Mouse (Mus musculus) heart, postnatal 4 days (tissue): Measurements from ENCODE around the gene Tkfc. TPM values are rescaled to one million over a fixed set of nuclear protein-coding genes. Genes with fewer than 3 reads are reported as not detected.
"Not testable (repeated sequence)": the region's sequence is repeated elsewhere in the genome, so short reads cannot be mapped to it uniquely, and the experiment has no call there.

Experiments
- DNase-seq: peaks from one replicate; pipeline ENCODE4 v3.0.0; 2021
- total RNA-seq, 2 experiments: library from RNA; stranded (reverse); gene quantifications; 2 replicates each; pipeline ENCODE4 v1.2.3; 2021

Gene Tkfc
- total RNA-seq, 2 experiments from 2014 or later: 13.3 to 13.6 TPM

DNA sequence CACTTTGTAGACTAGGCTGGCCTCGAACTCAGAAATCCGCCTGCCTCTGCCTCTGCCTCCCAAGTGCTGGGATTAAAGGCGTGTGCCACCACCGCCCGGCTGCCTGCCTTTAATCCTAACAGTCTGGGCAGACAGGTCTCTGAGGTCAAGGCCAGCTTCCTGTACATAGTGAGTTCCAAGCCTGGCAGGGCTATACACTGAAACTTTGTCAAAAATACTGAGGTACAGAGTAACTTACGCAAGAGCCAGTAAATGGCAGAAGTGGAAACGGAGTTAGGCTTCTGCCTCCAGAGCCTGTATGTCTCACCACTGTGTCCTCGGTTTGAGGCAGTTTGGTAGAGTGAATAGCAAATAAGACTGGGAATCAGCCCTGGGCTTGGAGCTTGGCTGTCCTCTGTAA, 18.2 kb downstream of the Tkfc start:
- DNase-seq: no peak

- no peak for DNase-seq
Observed at GRCm38 (mm10) chr19:10585112-10585511, 20.3 kb downstream of the Tkfc start.

DNA sequence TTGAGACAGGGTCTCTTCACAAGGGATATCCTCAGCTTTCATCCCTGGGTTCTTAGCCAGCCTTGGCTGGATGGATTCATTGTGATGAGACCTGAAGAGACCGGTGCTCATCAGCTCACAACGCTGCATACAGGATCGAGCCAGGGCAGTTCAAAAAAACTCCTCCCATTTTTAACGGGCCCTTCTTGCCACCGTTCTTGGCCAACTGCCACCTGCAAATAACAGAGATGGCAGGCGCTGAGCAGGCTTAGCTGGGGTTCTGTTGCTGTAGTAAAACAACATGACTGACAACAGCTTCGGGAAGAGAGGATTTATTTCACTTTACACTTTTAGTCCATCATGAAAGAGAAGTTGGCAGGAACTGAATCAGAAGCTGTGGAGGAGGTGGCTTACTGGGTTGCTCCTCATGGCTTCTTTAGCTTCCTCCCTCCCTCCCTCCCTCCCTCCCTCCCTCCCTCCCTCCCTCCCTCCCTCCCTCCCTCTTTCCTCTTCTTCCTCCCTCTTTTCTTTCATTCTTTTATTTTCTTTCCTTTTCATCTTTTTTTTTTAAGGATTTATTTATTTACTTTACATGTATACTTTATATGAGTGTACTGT, 21.8 kb downstream of the Tkfc start:
- peak; percentile 45 for DNase-seq

DNA sequence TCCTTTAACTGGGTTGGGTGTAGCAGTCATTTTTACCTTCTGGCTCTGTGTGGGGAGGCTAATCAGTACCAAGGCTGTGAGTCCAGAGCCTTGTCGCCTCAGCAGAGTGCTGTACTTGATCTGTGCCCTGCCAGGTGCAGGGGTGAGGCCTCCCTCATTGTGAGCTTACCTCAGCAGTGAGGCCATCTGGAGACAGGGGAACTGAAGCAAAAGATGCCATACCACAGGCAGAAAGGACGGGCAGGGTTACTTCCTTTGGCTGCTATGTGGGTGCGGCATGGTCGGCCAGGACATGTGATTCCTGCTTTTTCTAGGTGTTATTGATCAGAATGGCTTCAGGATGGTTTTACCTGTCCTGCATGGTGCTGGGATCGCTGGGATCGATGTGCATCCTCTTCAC, 23.5 kb downstream of the Tkfc start:
- no peak for DNase-seq

DNA sequence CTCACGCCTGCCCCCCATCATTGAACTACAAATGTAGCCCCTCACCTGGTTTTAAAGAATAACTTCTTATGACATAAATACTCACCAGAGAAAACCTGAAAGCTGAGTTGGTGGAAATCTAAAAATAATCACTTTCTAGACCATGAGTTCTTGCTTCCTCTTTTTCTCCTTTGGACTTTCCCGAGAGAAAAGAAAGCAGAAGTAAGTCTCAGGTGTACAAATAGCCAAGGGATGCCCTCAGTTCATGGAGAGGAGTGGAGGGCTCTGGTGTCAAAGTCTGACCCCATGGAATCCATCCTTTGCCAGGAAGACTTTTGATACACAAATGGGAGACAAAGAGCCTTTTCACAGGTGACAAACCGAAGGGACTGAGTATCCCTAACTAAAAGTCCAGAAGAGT, 24.7 kb downstream of the Tkfc start:
- DNase-seq: no peak

- DNase-seq: no peak
Observed at GRCm38 (mm10) chr19:10580102-10580501, 25.4 kb downstream of the Tkfc start.

GRCm38 (mm10) chr19:10576690-10577561, 28.5 kb downstream of the Tkfc start, which contains the start of the genes Cyb561a3 and Tmem138:
TSS of gene Cyb561a3 (plus strand) at chr19:10577172.
TSS of gene Tmem138 (minus strand) at chr19:10577362.
- DNase-seq: peak; percentile 94

DNA sequence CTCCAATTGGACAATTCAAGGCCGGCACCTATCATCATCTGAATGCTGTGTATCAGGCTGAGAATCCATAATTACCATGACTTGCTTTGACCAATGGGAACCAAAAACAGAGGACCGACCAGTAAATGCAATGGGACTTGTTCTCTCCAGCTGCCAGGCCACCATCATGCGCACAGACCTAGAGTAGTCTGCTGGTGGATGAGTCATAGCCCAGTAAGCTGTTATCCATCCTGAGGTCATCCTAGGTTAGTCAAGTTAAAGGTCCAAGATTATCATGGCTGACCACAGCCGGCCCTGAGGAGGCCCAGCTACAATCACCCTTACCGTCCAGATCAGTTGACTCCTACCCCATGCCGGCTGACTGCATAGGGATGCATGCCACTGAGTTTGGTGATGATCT, 35.8 kb downstream of the Tkfc start:
- DNase-seq: no peak

- DNase-seq: no peak
Observed at GRCm38 (mm10) chr19:10565217-10565616, 40.2 kb downstream of the Tkfc start.

GRCm38 (mm10) chr19:10564278-10564677, 41.2 kb downstream of the Tkfc start:
- no peak for DNase-seq

DNA sequence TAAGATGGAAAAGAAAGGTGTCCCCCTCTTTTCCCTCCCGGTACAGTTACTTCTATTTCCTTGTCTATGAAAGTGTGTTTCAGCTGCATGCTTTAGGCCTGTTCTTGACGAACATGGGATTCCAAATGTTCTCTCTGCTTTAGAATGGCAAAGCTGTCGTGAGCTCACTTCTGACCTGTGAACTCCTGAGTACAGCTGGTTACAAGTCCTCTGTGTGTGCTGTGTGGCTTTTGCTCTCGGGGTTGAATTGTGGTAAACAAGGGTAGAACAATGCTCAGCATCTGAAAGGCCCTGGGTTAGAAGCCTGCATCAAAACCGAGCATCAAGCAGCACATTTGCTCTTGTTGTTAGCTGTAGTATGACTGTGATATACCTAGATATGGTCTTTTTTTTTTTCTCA, 43.1 kb downstream of the Tkfc start:
- no peak for DNase-seq

DNA sequence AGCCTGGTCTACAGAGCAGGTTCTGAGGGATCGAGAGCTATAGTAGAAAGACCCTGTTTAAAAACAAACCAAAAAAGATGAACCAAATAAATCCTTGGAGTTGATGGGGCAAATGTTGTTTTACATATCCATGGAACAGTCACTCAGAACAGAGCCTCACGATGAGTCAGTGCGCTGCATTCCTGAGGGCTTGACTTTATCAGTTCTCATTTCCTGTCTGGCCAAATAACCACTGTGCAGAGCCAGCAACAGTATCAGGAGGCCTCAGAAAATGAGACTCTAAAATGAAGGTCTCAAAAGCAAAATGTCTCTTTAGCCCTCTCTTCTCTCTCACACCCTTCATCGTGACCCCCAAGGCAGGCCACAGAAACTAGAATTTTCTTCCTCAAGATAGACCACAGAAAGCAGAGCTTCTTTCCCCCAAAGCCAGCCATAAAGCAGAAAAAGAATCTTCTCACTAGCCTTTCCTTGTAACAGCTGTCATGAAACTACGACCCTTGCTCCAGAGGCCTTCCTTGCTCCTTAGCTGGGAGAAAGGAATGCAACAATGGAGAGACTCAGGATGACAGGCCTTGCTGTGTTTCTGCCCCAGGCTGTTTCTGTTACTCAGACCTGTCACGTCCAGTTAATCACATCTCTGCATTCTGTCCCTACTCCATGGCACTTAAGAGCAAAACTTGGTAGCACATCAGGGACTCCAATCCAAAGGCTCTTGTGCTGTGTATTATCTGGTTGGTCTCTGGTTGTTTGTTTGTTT, 43.7 kb downstream of the Tkfc start:
- DNase-seq: peak; percentile 59

DNA sequence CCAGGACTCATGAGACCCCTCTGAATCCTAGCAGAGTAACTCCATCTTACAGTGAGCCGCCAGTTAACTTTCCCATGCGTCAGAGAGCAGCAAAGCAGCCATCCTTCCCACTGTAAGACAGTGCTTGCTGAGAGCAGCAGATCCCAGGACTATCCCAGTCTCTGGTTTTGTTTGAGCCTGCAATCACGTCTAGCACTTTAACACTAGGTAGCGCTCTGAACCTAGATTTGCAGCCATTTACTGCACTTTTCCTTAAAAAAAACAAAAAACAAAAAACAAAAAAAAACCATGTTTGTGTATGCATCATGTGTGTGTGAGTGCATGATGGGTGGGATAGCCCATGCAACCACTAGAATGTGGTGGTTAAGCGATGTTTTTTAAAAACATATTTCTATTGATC, 45.3 kb downstream of the Tkfc start:
- DNase-seq: peak; percentile 31

DNA sequence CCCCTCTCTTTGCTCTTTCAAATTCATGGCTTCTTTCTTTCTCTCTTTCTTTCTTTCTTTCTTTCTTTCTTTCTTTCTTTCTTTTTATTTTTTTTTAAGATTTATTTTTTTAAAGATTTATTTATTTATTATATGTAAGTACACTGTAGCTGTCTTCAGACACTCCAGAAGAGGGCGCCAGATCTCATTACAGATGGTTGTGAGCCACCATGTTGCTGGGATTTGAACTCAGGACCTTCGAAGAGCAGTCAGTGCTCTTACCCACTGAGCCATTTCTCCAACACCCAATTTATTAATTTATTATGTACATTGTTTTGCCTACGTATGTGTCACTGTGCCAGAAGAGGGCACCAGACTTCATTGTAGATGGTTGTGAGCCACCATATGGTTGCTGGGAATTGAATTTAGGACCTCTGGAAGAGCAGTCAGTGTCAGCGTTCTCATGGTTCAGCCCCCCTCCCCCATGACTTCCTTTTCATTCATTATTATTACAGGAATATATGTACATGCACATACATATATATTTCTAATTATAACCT, 47.5 kb downstream of the Tkfc start:
- DNase-seq: not testable (repeated sequence)

DNA sequence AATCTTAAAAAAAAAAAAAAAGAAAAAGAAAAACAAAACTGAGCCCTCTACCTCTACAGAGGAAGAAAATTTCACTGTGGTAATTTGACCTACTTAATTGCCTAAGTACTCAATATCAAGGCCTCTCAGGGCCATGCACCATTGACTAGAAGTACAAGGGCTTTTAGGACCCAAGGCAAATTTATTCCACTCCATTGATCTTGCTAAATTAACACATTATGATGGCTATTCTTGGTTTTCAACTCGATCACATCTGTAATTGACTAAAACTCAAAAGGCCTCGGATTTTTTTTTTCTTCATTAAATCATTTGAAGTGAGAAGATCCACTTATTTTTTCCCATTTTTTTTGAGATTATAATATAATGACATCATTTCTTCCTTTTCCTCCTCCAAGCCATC, 48.0 kb downstream of the Tkfc start:
- DNase-seq: no peak

DNA sequence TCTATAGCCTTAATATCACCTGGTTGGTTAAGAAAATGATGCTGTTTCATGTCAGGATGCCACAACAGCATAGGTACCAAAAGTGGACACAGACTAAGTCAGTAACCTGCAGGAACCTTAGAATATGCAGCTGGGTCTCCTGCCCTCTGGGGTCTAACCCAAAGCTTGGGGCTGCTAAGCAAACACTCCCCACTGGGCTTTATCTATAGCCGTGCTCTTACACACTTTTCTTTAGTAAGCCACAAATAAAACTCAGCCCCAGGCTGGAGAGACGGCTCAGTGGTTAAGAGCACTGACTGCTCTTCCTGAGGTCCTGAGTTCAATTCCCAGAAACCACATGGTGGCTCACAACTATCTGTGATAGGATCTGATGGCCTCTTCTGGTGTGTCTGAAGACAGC, 48.5 kb downstream of the Tkfc start:
- no peak for DNase-seq

DNA sequence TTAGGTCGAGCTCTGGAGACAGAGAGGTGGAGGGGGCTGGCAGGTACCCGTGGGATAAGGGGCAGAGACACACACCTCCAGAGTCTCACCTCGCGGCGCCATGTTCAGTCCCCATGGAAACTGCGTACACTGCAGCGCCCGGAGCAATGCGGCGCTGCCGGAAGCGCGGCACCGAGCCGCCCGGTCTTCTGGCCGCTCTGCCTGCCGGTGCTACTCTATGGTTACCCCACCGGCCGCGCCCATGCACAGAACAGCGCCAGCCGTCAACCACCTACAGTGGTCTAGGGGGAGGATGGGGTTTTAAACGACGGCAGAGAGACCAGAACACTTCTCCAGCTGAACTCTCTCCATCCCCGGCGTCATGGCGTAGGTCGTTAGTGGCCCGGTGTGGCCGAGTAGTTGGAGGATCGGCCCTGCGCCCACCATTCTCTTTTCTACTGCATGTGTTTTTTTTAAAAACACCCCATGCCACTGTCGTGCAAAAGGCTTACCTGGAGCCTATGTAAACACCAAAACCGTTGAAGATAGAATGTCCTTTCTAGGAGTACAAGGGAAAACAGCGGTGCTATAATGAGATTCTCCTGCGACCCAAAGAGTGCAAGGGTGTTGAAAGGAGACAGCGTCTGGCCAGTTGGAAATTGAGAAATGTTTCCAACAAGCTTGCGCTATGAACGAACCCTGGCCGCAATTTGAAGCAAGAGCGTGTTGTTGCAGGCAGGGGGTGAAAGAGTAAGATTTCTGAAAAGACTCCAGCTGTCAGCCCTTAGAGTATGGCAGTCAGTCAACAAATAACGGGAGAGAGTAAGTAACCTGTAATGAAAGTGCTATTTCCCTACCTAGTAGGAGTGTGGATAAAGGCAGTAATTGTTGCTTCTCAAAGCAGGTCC, 49.6 kb downstream of the Tkfc start, which contains the start of gene Tmem216:
Tmem216 (minus strand) TSS at position 615 of the 887 bp plus-strand sequence.
- DNase-seq: peak; percentile 85

DNA sequence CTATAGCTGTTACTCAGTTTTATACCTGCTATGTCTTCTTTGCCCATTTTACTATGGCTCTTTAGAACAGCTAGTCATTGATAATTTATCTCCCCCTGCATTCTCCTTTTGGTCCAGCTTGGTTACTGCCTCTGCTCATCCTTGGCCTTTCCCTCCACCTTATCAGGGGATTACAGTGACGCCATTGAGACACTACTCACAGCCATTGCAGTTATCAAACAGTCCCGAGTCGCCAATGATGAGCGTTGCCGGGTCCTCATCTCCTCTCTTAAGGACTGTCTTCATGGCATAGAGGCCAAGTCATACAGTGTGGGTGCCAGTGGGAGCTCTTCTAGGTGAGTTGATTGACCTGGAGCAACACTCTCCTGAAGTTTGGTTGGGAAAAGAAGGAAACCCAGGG, 66.0 kb downstream of the Tkfc start:
- DNase-seq: no peak
